Mouse (Mus musculus): ENCODE results near the gene Adra2b. TPM values are rescaled to one million over a fixed set of nuclear protein-coding genes. Genes with fewer than 3 reads are reported as not detected.

Adra2b gene
- polyA plus RNA-seq, 1 experiment from 2014 or later, result 0.41 TPM

DNA sequence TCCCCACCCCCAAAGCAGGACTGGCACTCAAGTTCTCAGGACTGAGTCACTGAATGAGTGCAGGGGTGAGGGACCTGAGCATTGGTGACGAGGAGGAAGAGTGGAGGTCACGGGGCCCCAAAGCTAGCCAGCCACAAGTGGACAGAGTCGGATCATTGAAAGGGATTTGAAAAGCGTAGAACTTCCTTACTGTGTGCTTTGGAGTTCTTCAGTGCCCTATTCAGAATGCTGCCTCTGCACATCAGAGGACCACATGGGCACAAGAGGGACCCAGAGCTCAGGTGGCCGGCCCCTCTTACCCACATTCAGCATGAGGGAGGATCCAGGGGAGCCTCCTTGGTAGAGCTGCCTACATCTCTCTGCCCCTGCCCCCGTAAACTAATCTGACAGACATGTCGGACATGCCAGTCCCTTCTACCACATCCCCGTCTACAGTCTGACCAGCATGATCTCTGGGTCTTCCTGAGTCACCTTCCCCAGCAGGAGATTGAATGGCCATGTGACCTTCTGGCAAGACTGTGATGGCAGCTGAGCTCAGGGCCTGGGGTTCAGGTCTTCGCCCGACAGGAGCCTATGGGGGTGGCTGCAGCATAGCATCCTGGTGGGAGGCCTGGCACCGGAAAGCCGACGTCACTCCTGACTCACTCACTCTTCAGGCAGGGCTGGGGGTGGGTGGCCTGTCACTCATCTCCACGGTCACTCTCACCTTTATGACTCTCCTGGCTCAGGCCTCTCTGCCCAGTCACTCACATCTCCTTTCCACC lies 30.0 kb upstream of the Adra2b start:
- Histone ChIP-seq H3K4me2 (no peak overlapping the region), H3K9ac (no peak overlapping the region), H3K27ac (no peak overlapping the region), H3K36me3 (no peaks in the 10 kb centered on the region), H3K4me1 (peaks cover 24% of the 10 kb centered on the region), H3K9me3 (no peaks in the 10 kb centered on the region), H3K4me3 (no peak overlapping the region), H3K27me3 (peaks cover 16% of the 10 kb centered on the region)
- ATAC-seq (ENCODE audit: borderline replicate concordance, extremely low read depth, low FRiP score, low TSS enrichment), result no peak
- WGBS, result 72% methylated on average over 14 of the region's 14 CpGs

DNA sequence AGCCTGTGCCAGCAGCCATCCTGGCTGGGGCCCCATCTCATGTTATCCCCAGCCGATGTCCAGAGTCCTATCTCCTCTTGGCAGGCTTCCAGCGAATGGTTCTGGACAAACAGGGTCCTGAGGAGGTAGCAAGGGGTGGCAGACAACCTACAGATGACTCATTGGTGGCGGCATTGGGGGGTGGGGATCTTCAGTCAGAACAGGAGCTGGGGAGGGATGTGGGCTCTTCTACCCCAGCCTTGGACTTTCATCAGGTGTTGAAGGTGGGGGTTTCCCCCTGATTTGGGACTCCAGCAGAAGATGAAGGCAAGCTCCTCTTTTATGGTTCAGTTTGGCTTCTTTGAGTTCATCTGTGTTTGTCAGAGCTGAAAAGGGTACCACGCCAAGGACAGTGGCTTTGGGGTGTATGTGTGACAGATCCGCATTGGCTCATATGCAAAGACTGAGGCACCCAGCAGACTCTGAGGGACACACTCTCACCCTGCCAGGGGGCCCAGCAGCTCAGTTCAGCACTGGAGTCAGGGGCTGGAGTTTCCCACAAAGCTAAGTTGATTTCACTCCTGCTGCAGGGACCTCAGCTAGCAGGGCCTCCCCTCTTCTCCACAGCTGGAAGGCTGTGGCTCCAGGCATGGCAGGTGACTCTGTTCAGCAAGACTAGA lies 28.9 kb upstream of the Adra2b start:
- Histone ChIP-seq H3K36me3 (no peaks in the 10 kb centered on the region), H3K27me3 (peaks cover 16% of the 10 kb centered on the region), H3K4me2 (no peak overlapping the region), H3K27ac (no peak overlapping the region), H3K4me1 (peaks cover 24% of the 10 kb centered on the region), H3K4me3 (no peak overlapping the region), H3K9me3 (no peaks in the 10 kb centered on the region), H3K9ac (no peak overlapping the region)
- ATAC-seq (ENCODE audit: borderline replicate concordance, extremely low read depth, low FRiP score, low TSS enrichment), result no peak
- 54% methylated on average over 5 of the region's 5 CpGs for WGBS

GRCm38 (mm10) chr2:127335078-127335541 lies 27.9 kb upstream of the Adra2b start:
- ATAC-seq (ENCODE audit: borderline replicate concordance, extremely low read depth, low FRiP score, low TSS enrichment), result no peak
- 41% methylated on average over 10 of the region's 11 CpGs for WGBS
- H3K27me3 ChIP-seq, result peaks cover 16% of the 10 kb centered on the region
- H3K4me3 ChIP-seq, result peak overlapping the region; percentile 53; the same call in 1 of the 2 replicates
- no peak overlapping the region for H3K9ac ChIP-seq
- H3K4me1 ChIP-seq, result peaks cover 24% of the 10 kb centered on the region
- H3K9me3 ChIP-seq, result no peaks in the 10 kb centered on the region
- no peak overlapping the region for H3K27ac ChIP-seq
- H3K36me3 ChIP-seq, result no peaks in the 10 kb centered on the region
- H3K4me2 ChIP-seq, result peak overlapping the region; percentile 97

DNA sequence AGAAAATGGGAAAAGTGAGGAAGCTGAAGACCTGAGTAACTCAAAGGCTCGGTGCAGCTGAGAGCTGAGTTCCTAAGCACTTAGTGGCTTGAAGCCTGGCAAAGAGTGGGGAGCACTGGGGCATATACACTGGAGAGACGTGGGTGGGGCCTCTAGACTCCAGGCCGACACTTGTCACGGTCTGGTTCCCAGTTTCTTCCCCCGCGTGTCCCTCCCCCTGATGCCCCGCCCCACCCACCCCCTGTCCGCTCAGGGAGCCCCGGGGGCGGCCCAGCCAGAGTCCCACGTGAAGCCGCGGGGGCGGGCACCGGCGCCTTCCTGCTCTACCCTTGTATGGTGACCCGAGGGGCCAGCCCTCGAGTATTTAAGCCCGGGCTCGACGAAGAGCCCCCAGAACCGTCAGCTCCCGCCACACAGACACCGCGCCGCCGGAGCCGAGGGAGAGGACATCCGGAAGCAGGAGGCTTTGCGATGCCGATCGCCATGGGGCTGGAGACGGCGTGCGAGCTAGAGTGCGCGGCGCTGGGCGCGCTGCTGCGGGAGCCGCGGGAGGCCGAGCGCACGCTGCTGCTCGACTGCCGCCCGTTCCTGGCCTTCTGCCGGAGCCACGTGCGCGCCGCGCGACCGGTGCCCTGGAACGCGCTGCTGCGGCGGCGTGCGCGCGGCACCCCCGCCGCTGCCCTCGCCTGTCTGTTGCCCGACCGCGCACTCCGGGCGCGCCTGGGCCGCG lies 27.1 kb upstream of the Adra2b start, which contains the start of gene Dusp2:
Gene Dusp2 (plus strand): TSS at position 393 of the 730 bp plus-strand sequence.
- peak within 1 kb of the TSS; percentile 21; the same call in 1 of the 2 replicates for H3K27ac ChIP-seq
- peaks cover 24% of the 10 kb centered on the region for H3K4me1 ChIP-seq
- peak within 1 kb of the TSS; percentile 52 for H3K9ac ChIP-seq
- H3K4me3 ChIP-seq, result peak within 1 kb of the TSS; percentile 53
- H3K9me3 ChIP-seq, result no peaks in the 10 kb centered on the region
- H3K4me2 ChIP-seq, result peak within 1 kb of the TSS; percentile 97
- H3K36me3 ChIP-seq, result no peaks in the 10 kb centered on the region
- peak; percentile 64 for ATAC-seq (ENCODE audit: borderline replicate concordance, extremely low read depth, low FRiP score, low TSS enrichment)
- under 1% methylated on average over 75 of the region's 76 CpGs for WGBS
- H3K27me3 ChIP-seq, result peaks cover 16% of the 10 kb centered on the region

GRCm38 (mm10) chr2:127336497-127336832 lies 26.5 kb upstream of the Adra2b start:
- 1% methylated on average over 33 of the region's 33 CpGs for WGBS

GRCm38 (mm10) chr2:127336885-127337284 lies 26.1 kb upstream of the Adra2b start:
- peak overlapping the region; percentile 52 for H3K9ac ChIP-seq
- no peak for ATAC-seq (ENCODE audit: borderline replicate concordance, extremely low read depth, low FRiP score, low TSS enrichment)
- no peaks in the 10 kb centered on the region for H3K9me3 ChIP-seq
- H3K4me1 ChIP-seq, result peaks cover 24% of the 10 kb centered on the region
- H3K36me3 ChIP-seq, result no peaks in the 10 kb centered on the region
- WGBS, result 32% methylated on average over 5 of the region's 5 CpGs
- peak overlapping the region; percentile 53 for H3K4me3 ChIP-seq
- H3K27ac ChIP-seq, result no peak overlapping the region
- peaks cover 16% of the 10 kb centered on the region for H3K27me3 ChIP-seq
- peak overlapping the region; percentile 97 for H3K4me2 ChIP-seq

More at GRCm38 (mm10) chr2:127336497-127336832, 26.5 kb upstream of the Adra2b start:
- H3K9ac ChIP-seq, result peak overlapping the region; percentile 52
- no peaks in the 10 kb centered on the region for H3K9me3 ChIP-seq
- ATAC-seq (ENCODE audit: borderline replicate concordance, extremely low read depth, low FRiP score, low TSS enrichment), result no peak; the same call in 1 of the 2 replicates
- no peaks in the 10 kb centered on the region for H3K36me3 ChIP-seq
- peaks cover 16% of the 10 kb centered on the region for H3K27me3 ChIP-seq
- peaks cover 24% of the 10 kb centered on the region for H3K4me1 ChIP-seq
- 0 out of 2 replicates have a peak overlapping the region, but pooled peaks have one; percentile 21 for H3K27ac ChIP-seq
- peak overlapping the region; percentile 97 for H3K4me2 ChIP-seq
- peak overlapping the region; percentile 53 for H3K4me3 ChIP-seq

DNA sequence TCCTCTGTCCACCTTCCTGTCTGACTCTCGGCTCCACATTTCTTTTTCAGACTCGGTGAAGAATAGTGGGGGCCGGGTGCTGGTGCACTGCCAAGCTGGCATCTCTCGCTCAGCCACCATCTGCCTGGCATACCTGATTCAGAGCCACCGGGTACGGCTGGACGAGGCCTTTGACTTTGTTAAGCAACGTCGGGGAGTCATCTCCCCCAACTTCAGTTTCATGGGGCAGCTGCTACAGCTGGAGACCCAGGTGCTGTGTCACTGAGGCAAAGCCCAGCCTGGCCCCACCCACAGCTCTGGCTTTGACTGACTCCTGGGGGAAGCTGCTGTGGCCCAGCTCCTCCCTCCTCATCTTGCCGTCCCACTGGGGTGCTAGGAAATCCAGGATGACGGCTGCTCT lies 25.5 kb upstream of the Adra2b start:
- WGBS, result 44% methylated on average over 11 of the region's 11 CpGs
- Histone ChIP-seq H3K9me3 (no peaks in the 10 kb centered on the region), H3K36me3 (no peaks in the 10 kb centered on the region), H3K27ac (no peak overlapping the region), H3K4me2 (peak overlapping the region; percentile 97), H3K27me3 (peaks cover 16% of the 10 kb centered on the region), H3K4me3 (peak overlapping the region; percentile 53), H3K9ac (no peak overlapping the region), H3K4me1 (peaks cover 24% of the 10 kb centered on the region)
- no peak for ATAC-seq (ENCODE audit: borderline replicate concordance, extremely low read depth, low FRiP score, low TSS enrichment)

GRCm38 (mm10) chr2:127338012-127338411 lies 25.0 kb upstream of the Adra2b start:
- Histone ChIP-seq H3K4me3 (peak overlapping the region; percentile 53; the same call in 1 of the 2 replicates), H3K9ac (no peak overlapping the region), H3K27me3 (peaks cover 16% of the 10 kb centered on the region), H3K4me1 (peaks cover 24% of the 10 kb centered on the region), H3K9me3 (no peaks in the 10 kb centered on the region), H3K36me3 (no peaks in the 10 kb centered on the region), H3K27ac (no peak overlapping the region), H3K4me2 (peak overlapping the region; percentile 97)
- 42% methylated on average over 7 of the region's 7 CpGs for WGBS
- ATAC-seq (ENCODE audit: borderline replicate concordance, extremely low read depth, low FRiP score, low TSS enrichment), result no peak

DNA sequence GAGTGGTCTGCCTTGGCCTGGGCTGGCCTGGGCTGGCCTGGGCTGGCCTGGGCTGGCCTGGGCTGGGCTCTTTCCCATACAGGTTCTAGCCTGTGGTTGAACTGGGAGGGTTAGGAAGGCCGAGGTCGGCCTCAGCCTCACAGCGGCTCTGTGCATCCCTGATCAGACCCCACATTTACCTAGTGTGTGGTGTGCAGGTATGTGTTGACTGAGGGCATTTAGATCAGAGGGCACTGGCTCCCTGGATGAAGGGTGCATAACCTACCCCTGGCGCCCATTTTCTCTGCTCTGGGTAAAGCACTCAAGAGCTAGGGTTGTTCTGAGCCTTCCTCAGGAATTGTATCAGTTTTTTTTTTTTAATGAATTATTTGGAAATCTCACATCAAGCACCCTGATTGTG lies 24.6 kb upstream of the Adra2b start, which contains the start of gene Astl:
Gene Astl (plus strand): TSS at position 224 of the 400 bp plus-strand sequence.
- no peak within 1 kb of the TSS for H3K9ac ChIP-seq
- no peak for ATAC-seq (ENCODE audit: borderline replicate concordance, extremely low read depth, low FRiP score, low TSS enrichment)
- 72% methylated on average over 4 of the region's 4 CpGs for WGBS

GRCm38 (mm10) chr2:127338833-127339232 lies 24.2 kb upstream of the Adra2b start:
- Histone ChIP-seq H3K4me2 (no peak overlapping the region), H3K4me3 (no peak overlapping the region), H3K9ac (no peak overlapping the region), H3K27ac (no peak overlapping the region), H3K9me3 (no peaks in the 10 kb centered on the region), H3K27me3 (peaks cover 16% of the 10 kb centered on the region), H3K4me1 (peaks cover 24% of the 10 kb centered on the region), H3K36me3 (no peaks in the 10 kb centered on the region)
- WGBS, result 66% methylated on average over 4 of the region's 4 CpGs
- no peak for ATAC-seq (ENCODE audit: borderline replicate concordance, extremely low read depth, low FRiP score, low TSS enrichment)

More for the DNA sequence above, 24.6 kb upstream of the Adra2b start, which contains the start of gene Astl:
- Histone ChIP-seq H3K27me3 (peaks cover 16% of the 10 kb centered on the region), H3K4me2 (peak within 1 kb of the TSS; percentile 97), H3K36me3 (no peaks in the 10 kb centered on the region), H3K9me3 (no peaks in the 10 kb centered on the region), H3K4me1 (peaks cover 24% of the 10 kb centered on the region), H3K4me3 (peak within 1 kb of the TSS; percentile 53), H3K27ac (no peak within 1 kb of the TSS)

- peaks cover 24% of the 10 kb centered on the region for H3K4me1 ChIP-seq
- H3K36me3 ChIP-seq, result no peaks in the 10 kb centered on the region
- 61% methylated on average over 6 of the region's 6 CpGs for WGBS
- no peaks in the 10 kb centered on the region for H3K9me3 ChIP-seq
- H3K9ac ChIP-seq, result no peak overlapping the region
- H3K27ac ChIP-seq, result no peak overlapping the region
- peaks cover 16% of the 10 kb centered on the region for H3K27me3 ChIP-seq
- no peak overlapping the region for H3K4me2 ChIP-seq
- no peak for ATAC-seq (ENCODE audit: borderline replicate concordance, extremely low read depth, low FRiP score, low TSS enrichment)
- no peak overlapping the region for H3K4me3 ChIP-seq
Observed at GRCm38 (mm10) chr2:127339262-127339661, 23.7 kb upstream of the Adra2b start.
